Mouse (Mus musculus): Measurements from ENCODE around the gene Ring1. TPM values are rescaled to one million over a fixed set of nuclear protein-coding genes. Genes with fewer than 3 reads are reported as not detected.
"Not testable (repeated sequence)": the region's sequence is repeated elsewhere in the genome, so short reads cannot be mapped to it uniquely, and the experiment has no call there.

Gene Ring1
- total and polyA plus RNA-seq, 2 experiments from 2014 or later = 19.1 to 19.2 TPM

GRCm38 (mm10) chr17:33999341-34000149, 24.9 kb downstream of the Ring1 start:
- no peaks in the 10 kb centered on the region for H3K4me1 ChIP-seq (ENCODE audit: insufficient read depth, low read length)
- H3K36me3 ChIP-seq (ENCODE audit: insufficient read depth, low read length) = no peaks in the 10 kb centered on the region
- 2% methylated on average over 81 of the region's 87 CpGs for WGBS
- H3K4me2 ChIP-seq (ENCODE audit: low read depth, low read length) = peak overlapping the region; percentile 76
- ATAC-seq (peak; percentile 69), DNase-seq (ENCODE audit: low spot score) (no peak)
- no peak overlapping the region for H3K27ac ChIP-seq
- no peak overlapping the region; the same call in 1 of the 2 replicates for H3K9ac ChIP-seq (replicated peaks; ENCODE audit: low read length)
- TF ChIP-seq CTCF (IDR thresholded peaks at IDR 0.05; ENCODE audit: low read depth) = no peak
- peak overlapping the region; percentile 45 for H3K4me3 ChIP-seq (ENCODE audit: low read length)
- no peaks in the 10 kb centered on the region; the same call in 1 of the 2 replicates for H3K27me3 ChIP-seq (ENCODE audit: insufficient read depth, low read length)
- no peaks in the 10 kb centered on the region for H3K9me3 ChIP-seq (ENCODE audit: low read length)

GRCm38 (mm10) chr17:33998697-33999096, 25.8 kb downstream of the Ring1 start:
- not testable (repeated sequence) for H3K4me2 ChIP-seq (ENCODE audit: low read depth, low read length); H3K4me1 ChIP-seq (ENCODE audit: insufficient read depth, low read length); H3K27ac ChIP-seq; H3K27me3 ChIP-seq (ENCODE audit: insufficient read depth, low read length); H3K9me3 ChIP-seq (ENCODE audit: low read length); H3K4me3 ChIP-seq (ENCODE audit: low read length); H3K36me3 ChIP-seq (ENCODE audit: insufficient read depth, low read length); ATAC-seq; H3K9ac ChIP-seq (replicated peaks; ENCODE audit: low read length); DNase-seq (ENCODE audit: low spot score)
- WGBS = 59% methylated on average over 5 of the region's 5 CpGs

- not testable (repeated sequence) for H3K4me1 ChIP-seq (ENCODE audit: insufficient read depth, low read length); H3K9ac ChIP-seq (replicated peaks; ENCODE audit: low read length); H3K36me3 ChIP-seq (ENCODE audit: insufficient read depth, low read length); H3K4me2 ChIP-seq (ENCODE audit: low read depth, low read length); H3K4me3 ChIP-seq (ENCODE audit: low read length); H3K9me3 ChIP-seq (ENCODE audit: low read length); ATAC-seq; DNase-seq (ENCODE audit: low spot score); H3K27me3 ChIP-seq (ENCODE audit: insufficient read depth, low read length); H3K27ac ChIP-seq
- WGBS = 98% methylated on average over 2 of the region's 2 CpGs
These were observed 27.5 kb downstream of the Ring1 start for GRCm38 (mm10) chr17:33997025-33997424.

- Histone ChIP-seq H3K4me3 (ENCODE audit: low read length) (no peak overlapping the region), H3K9me3 (ENCODE audit: low read length) (no peaks in the 10 kb centered on the region), H3K36me3 (ENCODE audit: insufficient read depth, low read length) (no peaks in the 10 kb centered on the region), H3K9ac (replicated peaks; ENCODE audit: low read length) (no peak overlapping the region), H3K4me2 (ENCODE audit: low read depth, low read length) (no peak overlapping the region), H3K27ac (no peak overlapping the region), H3K4me1 (ENCODE audit: insufficient read depth, low read length) (no peaks in the 10 kb centered on the region), H3K27me3 (ENCODE audit: insufficient read depth, low read length) (no peaks in the 10 kb centered on the region; the same call in 1 of the 2 replicates)
- 64% methylated on average over 3 of the region's 3 CpGs for WGBS
- no peak for TF ChIP-seq CTCF (IDR thresholded peaks at IDR 0.05; ENCODE audit: low read depth)
- no peak for ATAC-seq
- DNase-seq (ENCODE audit: low spot score) = no peak
These were observed 28.8 kb downstream of the Ring1 start for GRCm38 (mm10) chr17:33995651-33996050.

GRCm38 (mm10) chr17:33994959-33995358, 29.5 kb downstream of the Ring1 start:
- TF ChIP-seq CTCF (IDR thresholded peaks at IDR 0.05; ENCODE audit: low read depth) = no peak
- ATAC-seq = no peak
- no peaks in the 10 kb centered on the region for H3K9me3 ChIP-seq (ENCODE audit: low read length)

GRCm38 (mm10) chr17:33991788-33992664, 32.5 kb downstream of the Ring1 start:
- ATAC-seq (peak; percentile 62), DNase-seq (ENCODE audit: low spot score) (peak; percentile 91)
- H3K9ac ChIP-seq (replicated peaks; ENCODE audit: low read length) = no peak overlapping the region

More at GRCm38 (mm10) chr17:33994959-33995358, 29.5 kb downstream of the Ring1 start:
- H3K9ac ChIP-seq (replicated peaks; ENCODE audit: low read length) = no peak overlapping the region
- WGBS = 87% methylated on average over 8 of the region's 8 CpGs
- H3K4me2 ChIP-seq (ENCODE audit: low read depth, low read length) = no peak overlapping the region
- H3K4me1 ChIP-seq (ENCODE audit: insufficient read depth, low read length) = no peaks in the 10 kb centered on the region
- no peaks in the 10 kb centered on the region for H3K27me3 ChIP-seq (ENCODE audit: insufficient read depth, low read length)
- no peak for DNase-seq (ENCODE audit: low spot score)
- H3K36me3 ChIP-seq (ENCODE audit: insufficient read depth, low read length) = no peaks in the 10 kb centered on the region
- no peak overlapping the region for H3K27ac ChIP-seq
- H3K4me3 ChIP-seq (ENCODE audit: low read length) = no peak overlapping the region

More at GRCm38 (mm10) chr17:33991788-33992664, 32.5 kb downstream of the Ring1 start:
- Histone ChIP-seq H3K36me3 (ENCODE audit: insufficient read depth, low read length) (no peaks in the 10 kb centered on the region), H3K4me2 (ENCODE audit: low read depth, low read length) (no peak overlapping the region), H3K4me1 (ENCODE audit: insufficient read depth, low read length) (no peaks in the 10 kb centered on the region), H3K27ac (no peak overlapping the region), H3K27me3 (ENCODE audit: insufficient read depth, low read length) (no peaks in the 10 kb centered on the region), H3K4me3 (ENCODE audit: low read length) (no peak overlapping the region), H3K9me3 (ENCODE audit: low read length) (no peaks in the 10 kb centered on the region)
- TF ChIP-seq CTCF (IDR thresholded peaks at IDR 0.05; ENCODE audit: low read depth) = peak; percentile 90
- WGBS = 32% methylated on average over 10 of the region's 10 CpGs
